Mouse (Mus musculus) liver, embryonic 14.5 days (tissue): Measurements from ENCODE around the gene Prkd3. TPM values are rescaled to one million over a fixed set of nuclear protein-coding genes. Genes with fewer than 3 reads are reported as not detected.

Source experiments
- ATAC-seq: fragments of 200-750 bp; cut with Nextera tagmentation; 2 replicates; pipeline ENCODE4 v1.8.0; 2017; ENCODE audit warnings: moderate number of reproducible peaks, mild to moderate bottlenecking, moderate library complexity; ENCODE audit not compliant: insufficient read depth
- DNase-seq, 3 experiments: peaks; one replicate each; pipeline ENCODE4 v3.0.0-alpha.2; 2012 to 2013; ENCODE audit warnings: low read depth in 3 of 3, low spot score in 3 of 3
- H3K27ac ChIP-seq: fragments of 300-500 bp; sonication (generic); 2 replicates; pipeline ENCODE4 v1.5.1; 2014; ENCODE audit warnings: moderate library complexity, mild to moderate bottlenecking, control low read depth, inconsistent platforms
- H3K27me3 ChIP-seq: fragments of 300-500 bp; sonication (generic); 2 replicates; pipeline ENCODE4 v1.6.1; 2014; ENCODE audit warnings: mild to moderate bottlenecking, low read length, moderate library complexity; ENCODE audit not compliant: control insufficient read depth, insufficient read depth
- H3K36me3 ChIP-seq: fragments of 300-500 bp; sonication (generic); replicated peaks from 2 replicates; pipeline ENCODE4 v1.6.1; 2014; ENCODE audit warnings: low read depth; ENCODE audit not compliant: control insufficient read depth, insufficient read depth
- H3K4me1 ChIP-seq, 2 experiments: fragments of 200-500 bp in 1 of 2; fragments of 300-500 bp in 1 of 2; sonication (generic) in 1 of 2; replicated peaks; 2 replicates each; pipeline ENCODE4 v1.6.1; 2012 to 2014; ENCODE audit warnings: antibody characterized with exemption in 1 of 2, inconsistent platforms in 1 of 2, low read length in 1 of 2; ENCODE audit not compliant: control insufficient read depth in 2 of 2, insufficient read depth in 2 of 2
- H3K4me2 ChIP-seq: fragments of 300-500 bp; sonication (generic); 2 replicates; pipeline ENCODE4 v1.6.1; 2014; ENCODE audit warnings: low read depth, mild to moderate bottlenecking, control low read depth, moderate library complexity
- H3K4me3 ChIP-seq, 2 experiments: fragments of 200-500 bp in 1 of 2; fragments of 300-500 bp in 1 of 2; sonication (generic) in 1 of 2; 2 replicates each; pipeline ENCODE4 v1.5.1; 2012 to 2014; ENCODE audit warnings: low read depth in 2 of 2, low read length in 2 of 2, mild to moderate bottlenecking in 2 of 2, control low read depth in 1 of 2, inconsistent platforms in 1 of 2, moderate library complexity in 1 of 2; ENCODE audit not compliant: insufficient read depth in 1 of 2
- H3K9ac ChIP-seq: fragments of 300-500 bp; sonication (generic); replicated peaks from 2 replicates; pipeline ENCODE4 v1.6.1; 2014; ENCODE audit warnings: mild to moderate bottlenecking, control low read depth, moderate library complexity
- H3K9me3 ChIP-seq: fragments of 300-500 bp; sonication (generic); 2 replicates; pipeline ENCODE4 v1.6.1; 2016; ENCODE audit warnings: low read length, mixed read lengths; ENCODE audit not compliant: control insufficient read depth
- CTCF ChIP-seq: IDR thresholded peaks from 2 replicates; pipeline ENCODE4 v1.5.1; 2016; ENCODE audit warnings: antibody characterized with exemption, low read depth, control low read depth
- EP300 ChIP-seq: IDR thresholded peaks from 2 replicates; pipeline ENCODE4 v1.6.1; 2016; ENCODE audit warnings: antibody characterized with exemption, low read depth
- WGBS: fragments of 180-500 bp; shearing (Covaris S2); extraction: QIAGEN DNeasy Blood & Tissue Kit; methylation state at CpG from one replicate; pipeline ENCODE4 v1.1.7; 2014; ENCODE audit not compliant: insufficient replicate concordance; 5-methylcytosine and 5-hydroxymethylcytosine counted together
- polyA plus RNA-seq, 2 experiments: library from polyadenylated mRNA; depleted of rRNA in 1 of 2; stranded (reverse) in 1 of 2; unstranded in 1 of 2; fragments of >200 nt; fragmentation: Nextera tagmentation in 1 of 2; extraction: Ambion mirVana in 1 of 2; gene quantifications; 2 replicates each; pipeline versions ENCODE4 v1.2.1 to v1.2.3; 2012 to 2014

Prkd3 gene
- polyA plus RNA-seq, 2 experiments, result 6.0 TPM

DNA sequence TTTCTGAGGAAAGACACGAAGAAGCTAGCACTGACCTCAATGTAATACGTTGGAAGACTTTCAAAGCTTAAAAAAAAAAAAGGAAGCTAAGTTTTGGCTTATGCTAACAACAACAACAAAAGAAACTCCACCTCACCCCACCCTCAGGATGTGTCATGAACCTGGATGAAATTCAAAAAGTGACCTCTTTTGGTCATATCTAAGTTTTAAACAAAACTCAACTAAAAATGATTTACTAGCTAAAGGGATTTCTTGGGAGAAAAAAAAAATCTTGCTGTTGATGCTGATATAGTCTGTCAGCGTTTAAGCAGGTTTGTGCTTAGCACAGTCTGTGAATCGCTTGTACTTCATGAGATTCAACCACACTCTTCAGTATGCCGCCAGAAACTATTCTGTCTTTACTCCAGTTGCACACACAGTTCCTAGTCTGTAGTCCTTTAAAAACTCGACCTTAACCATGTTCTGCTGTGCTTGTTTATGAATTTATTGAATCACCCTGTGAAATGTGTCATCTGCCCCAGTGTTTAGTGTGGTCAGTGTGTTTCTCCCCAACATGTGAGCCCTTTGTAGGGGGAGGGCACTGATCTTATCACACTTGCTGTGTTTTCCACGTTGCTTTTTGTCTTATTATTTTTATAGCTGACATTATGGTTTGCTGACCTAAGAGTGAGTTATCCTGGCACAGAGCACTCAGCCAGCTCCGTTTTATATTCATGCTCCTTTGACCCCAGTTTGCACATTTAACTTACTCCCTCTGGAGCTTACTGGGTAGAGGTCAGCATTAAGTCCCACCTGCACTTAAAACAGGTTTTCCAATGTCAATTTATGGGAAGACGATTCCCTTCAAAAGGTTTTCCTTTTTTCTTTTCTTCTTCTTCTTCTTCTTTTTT lies 25.4 kb downstream of the Prkd3 start:
- H3K9me3 ChIP-seq, result no peaks in the 10 kb centered on the region
- H3K4me2 ChIP-seq, result no peak overlapping the region

GRCm38 (mm10) chr17:78994382-78994781 lies 26.2 kb downstream of the Prkd3 start:
- no peak overlapping the region for H3K27ac ChIP-seq

More for the DNA sequence above, 25.4 kb downstream of the Prkd3 start:
- no peak for ATAC-seq
- Histone ChIP-seq H3K4me1 (peaks cover 0 to 8% of the 10 kb centered on the region in 2 experiments; a peak in 2 of 4 replicates), H3K4me3 (no peak overlapping the region), H3K27ac (no peak overlapping the region), H3K9ac (no peak overlapping the region), H3K27me3 (no peaks in the 10 kb centered on the region), H3K36me3 (no peaks in the 10 kb centered on the region)
- 52% methylated on average over 9 of the region's 9 CpGs for WGBS
- TF ChIP-seq CTCF (no peak), EP300 (no peak)
- DNase-seq, result no peak

DNA sequence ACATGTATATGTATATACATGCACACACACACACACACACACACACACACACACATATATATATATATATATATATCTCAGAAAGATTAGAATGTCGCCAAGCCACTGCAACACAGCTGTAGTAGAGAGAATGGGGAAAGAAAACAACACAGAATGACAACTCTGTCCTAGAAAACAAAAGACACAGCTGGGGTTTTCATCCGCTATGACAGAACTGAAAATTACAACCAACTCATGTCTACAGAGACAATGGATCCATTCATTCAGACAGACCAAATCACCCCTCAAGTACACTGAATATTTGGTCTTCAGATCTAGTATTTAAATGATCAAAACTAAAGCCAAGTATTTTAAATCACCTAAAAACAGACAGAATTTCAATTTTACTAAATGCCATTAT lies 26.9 kb downstream of the Prkd3 start:
- TF ChIP-seq EP300, result no peak
- TF ChIP-seq CTCF, result no peak
- whole genome bisulfite sequencing, result 66% methylated on average over 2 of the region's 2 CpGs
- H3K27me3 ChIP-seq, result no peaks in the 10 kb centered on the region
- no peak overlapping the region for H3K4me2 ChIP-seq
- H3K9me3 ChIP-seq, result no peaks in the 10 kb centered on the region
- no peak overlapping the region for H3K9ac ChIP-seq
- H3K4me3 ChIP-seq, result no peak overlapping the region
- H3K4me1 ChIP-seq, result peaks cover 0 to 5% of the 10 kb centered on the region in 2 experiments; a peak in 2 of 4 replicates
- no peak overlapping the region for H3K27ac ChIP-seq
- no peak for DNase-seq
- no peak for ATAC-seq
- no peaks in the 10 kb centered on the region for H3K36me3 ChIP-seq

More at GRCm38 (mm10) chr17:78994382-78994781, 26.2 kb downstream of the Prkd3 start:
- H3K36me3 ChIP-seq, result no peaks in the 10 kb centered on the region
- DNase-seq, result no peak
- 78% methylated on average over 8 of the region's 8 CpGs for WGBS
- peaks cover 0 to 5% of the 10 kb centered on the region in 2 experiments; a peak in 2 of 4 replicates for H3K4me1 ChIP-seq
- H3K27me3 ChIP-seq, result no peaks in the 10 kb centered on the region
- H3K4me2 ChIP-seq, result no peak overlapping the region
- no peak overlapping the region for H3K9ac ChIP-seq
- ATAC-seq, result no peak
- no peaks in the 10 kb centered on the region for H3K9me3 ChIP-seq
- no peak overlapping the region for H3K4me3 ChIP-seq
- TF ChIP-seq CTCF (no peak), EP300 (no peak)

DNA sequence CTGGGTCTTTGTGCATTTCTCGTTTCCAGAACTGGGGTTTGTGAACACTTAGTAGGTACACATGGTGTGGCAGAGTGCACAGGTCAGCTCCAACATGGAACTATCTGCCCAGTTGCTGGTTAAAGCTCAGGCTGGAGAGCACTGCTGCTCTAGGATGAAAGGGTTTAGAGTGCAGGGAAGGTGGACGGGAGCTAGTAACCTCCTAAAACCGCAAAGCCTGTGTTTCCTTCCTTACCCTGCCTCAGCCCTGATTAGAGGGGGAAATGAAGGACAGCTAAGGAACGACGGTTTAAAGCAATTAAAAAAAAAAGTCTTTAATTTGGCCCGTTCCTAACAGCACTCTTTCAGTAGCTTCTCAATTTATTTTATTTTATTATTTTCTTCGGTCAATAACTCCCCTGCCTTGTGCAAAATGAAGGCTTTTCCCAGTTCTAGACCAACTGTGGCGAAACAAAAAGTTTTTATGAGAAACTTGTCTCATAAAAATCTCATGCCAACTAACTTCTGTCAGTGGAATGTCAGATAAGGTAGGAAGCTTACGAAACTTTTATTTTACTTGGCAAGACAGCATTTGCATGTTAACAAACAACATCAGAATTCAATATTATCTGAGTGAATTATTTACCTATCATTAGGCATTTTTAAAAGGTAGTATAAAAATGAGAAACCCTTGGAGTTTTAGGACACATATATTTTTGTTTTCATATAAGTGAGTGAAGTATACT lies 28.2 kb downstream of the Prkd3 start:
- H3K27me3 ChIP-seq, result no peaks in the 10 kb centered on the region
- peaks cover 0 to 5% of the 10 kb centered on the region in 2 experiments; a peak in 2 of 4 replicates for H3K4me1 ChIP-seq
- no peak overlapping the region for H3K4me2 ChIP-seq
- H3K36me3 ChIP-seq, result no peaks in the 10 kb centered on the region
- DNase-seq, result no peak
- H3K9me3 ChIP-seq, result no peaks in the 10 kb centered on the region
- TF ChIP-seq CTCF (no peak), EP300 (no peak)
- H3K27ac ChIP-seq, result no peak overlapping the region
- no peak overlapping the region for H3K4me3 ChIP-seq
- no peak overlapping the region for H3K9ac ChIP-seq
- WGBS, result 27% methylated on average over 9 of the region's 9 CpGs
- no peak for ATAC-seq

DNA sequence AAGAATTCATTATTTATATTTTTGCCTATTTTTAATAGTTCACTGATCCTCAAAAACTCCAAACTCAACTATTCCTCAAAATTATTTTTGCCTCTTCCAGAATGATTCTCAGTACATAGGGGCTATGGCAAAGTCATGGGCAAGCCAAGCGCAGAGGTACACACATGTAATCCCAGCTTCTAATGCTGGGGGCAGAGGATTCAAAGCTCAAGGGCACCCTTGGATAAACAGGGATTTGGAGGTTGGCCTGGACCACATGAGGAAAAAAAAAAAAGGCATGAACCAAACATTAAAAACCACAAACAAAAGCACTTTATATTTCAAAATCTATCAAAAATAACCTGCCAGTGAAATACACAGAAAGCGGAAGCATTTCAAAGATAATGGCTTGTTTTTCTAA lies 29.1 kb downstream of the Prkd3 start:
- TF ChIP-seq EP300 (no peak), CTCF (no peak)
- peaks cover 0 to 5% of the 10 kb centered on the region in 2 experiments; a peak in 2 of 4 replicates for H3K4me1 ChIP-seq
- no peak overlapping the region for H3K4me2 ChIP-seq
- ATAC-seq (no peak), DNase-seq (no peak)
- H3K9me3 ChIP-seq, result no peaks in the 10 kb centered on the region
- H3K4me3 ChIP-seq, result no peak overlapping the region
- no peak overlapping the region for H3K9ac ChIP-seq
- no peak overlapping the region for H3K27ac ChIP-seq
- no peaks in the 10 kb centered on the region for H3K36me3 ChIP-seq
- 89% methylated on average over 2 of the region's 2 CpGs for WGBS
- H3K27me3 ChIP-seq, result no peaks in the 10 kb centered on the region
